Mouse (Mus musculus): ENCODE data around the gene Fetub. TPM values are rescaled to one million over a fixed set of nuclear protein-coding genes. Genes with fewer than 3 reads are reported as not detected.
A peak's percentile ranks its signal among the peaks of the same experiment; 100 is the strongest.

Fetub gene
- 10 to 100 TPM in 1 of 2 experiments, 1 to 10 TPM in 1; 2.5 to 50.7 TPM for total RNA-seq (2021)
- 32.6 and 53.1 TPM in 2 replicates for polyA plus RNA-seq (2012; rRNA removed)
- long read RNA-seq, partial matches to known transcripts, result 0 of 1 reads
- long read RNA-seq, other reads (novel, unspliced or antisense), result 0 of 1 reads

DNA sequence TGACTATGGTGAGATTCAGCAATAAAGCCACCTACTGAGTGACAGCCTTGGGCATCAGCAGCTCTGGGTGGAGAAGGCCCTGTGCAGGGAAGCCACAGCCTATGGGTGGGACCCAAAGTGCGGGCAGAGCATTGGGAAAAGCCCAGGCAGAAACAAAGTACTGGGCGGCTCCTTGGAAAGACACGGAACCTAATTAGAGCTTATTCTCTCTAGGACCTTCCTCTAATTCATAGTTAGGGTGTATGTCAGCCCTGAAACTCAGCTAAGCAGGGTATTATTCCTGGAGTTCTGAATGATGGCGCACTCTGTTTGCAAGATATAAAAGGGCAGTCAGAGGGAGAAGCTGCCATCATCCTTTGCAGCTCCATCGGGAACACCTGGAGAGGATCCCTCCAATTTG, at the start of gene Fetub:
Gene Fetub (plus strand): TSS at position 301 of the 400 bp plus-strand sequence.
- DNase-seq, result no peak

DNA sequence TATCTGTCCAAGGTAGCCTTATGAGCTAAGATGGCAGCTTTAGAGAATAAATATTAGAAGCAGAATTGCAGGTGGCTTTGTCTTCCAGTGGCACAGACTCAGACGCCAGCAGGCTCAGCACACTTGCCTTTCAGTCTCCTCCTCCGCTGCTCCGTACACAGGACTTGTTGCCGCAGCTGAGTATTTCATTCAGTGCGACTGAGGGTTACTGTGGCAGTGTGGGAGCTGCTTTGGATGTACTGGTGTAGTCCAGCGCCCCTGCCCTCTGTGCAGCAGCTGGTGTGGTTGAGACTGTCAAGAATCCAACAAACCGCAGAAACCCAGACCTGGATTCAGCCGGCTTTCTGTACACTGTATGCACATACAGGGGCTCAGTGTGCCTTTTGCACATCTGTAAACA, 45.7 kb upstream of the Fetub start:
- DNase-seq, result no peak

DNA sequence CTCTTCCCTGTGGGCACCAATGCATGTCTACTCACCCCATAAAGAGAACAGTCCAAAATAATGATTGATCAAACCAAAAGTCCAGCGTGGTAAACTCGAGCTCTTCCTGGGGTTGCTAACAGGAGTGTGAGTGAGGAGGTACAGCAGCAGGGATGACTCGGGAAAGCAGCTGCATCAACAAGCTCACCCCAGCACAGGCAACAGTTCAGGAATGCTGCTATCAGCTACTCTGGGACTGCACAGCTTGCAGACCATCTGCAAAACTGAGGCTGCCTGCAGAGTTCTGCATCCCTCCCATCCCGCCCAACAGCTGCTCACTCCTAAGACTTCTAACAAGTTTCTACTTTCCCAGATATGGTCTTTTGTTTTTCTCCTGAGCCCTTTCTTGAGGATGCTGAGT, 44.8 kb upstream of the Fetub start:
- DNase-seq, result no peak

DNA sequence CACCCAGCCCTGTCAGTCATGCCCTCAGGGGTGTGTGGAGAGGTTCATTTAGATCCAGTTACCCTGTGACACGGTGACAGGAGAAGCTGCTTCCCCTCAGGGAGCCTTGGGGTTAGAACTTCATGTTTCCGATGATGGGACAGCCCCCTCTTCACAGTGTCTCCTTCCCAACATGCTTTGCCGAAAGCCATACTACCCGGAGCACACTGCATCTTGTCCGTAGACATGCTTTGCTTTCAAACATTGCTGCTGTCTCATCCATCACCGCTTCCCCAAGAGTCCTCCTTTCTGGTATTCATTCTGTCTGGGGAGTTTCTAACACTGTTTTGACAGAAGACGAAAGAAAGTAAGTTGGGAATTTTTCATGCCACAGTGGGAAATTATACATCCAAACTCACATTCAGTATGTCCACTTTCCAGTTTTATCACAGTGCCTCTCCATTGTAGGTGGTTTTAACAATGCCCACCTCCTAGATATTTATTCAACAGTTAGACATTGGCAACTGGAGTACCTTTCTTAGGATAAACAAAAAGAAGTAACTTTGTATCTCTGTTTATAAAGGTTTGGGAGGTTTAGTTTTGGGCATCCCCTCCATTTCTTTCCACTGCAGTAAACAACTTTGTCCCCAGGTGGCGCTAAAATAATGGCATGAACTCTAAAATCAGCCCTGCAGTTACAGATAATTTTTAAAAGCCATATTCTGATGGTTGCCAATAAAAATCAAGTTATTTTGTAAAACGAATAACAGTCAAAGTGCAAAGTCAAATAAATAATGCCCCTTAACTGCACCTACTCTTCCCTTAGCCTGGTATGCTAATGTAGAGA, 41.7 kb upstream of the Fetub start:
- no peak for DNase-seq

DNA sequence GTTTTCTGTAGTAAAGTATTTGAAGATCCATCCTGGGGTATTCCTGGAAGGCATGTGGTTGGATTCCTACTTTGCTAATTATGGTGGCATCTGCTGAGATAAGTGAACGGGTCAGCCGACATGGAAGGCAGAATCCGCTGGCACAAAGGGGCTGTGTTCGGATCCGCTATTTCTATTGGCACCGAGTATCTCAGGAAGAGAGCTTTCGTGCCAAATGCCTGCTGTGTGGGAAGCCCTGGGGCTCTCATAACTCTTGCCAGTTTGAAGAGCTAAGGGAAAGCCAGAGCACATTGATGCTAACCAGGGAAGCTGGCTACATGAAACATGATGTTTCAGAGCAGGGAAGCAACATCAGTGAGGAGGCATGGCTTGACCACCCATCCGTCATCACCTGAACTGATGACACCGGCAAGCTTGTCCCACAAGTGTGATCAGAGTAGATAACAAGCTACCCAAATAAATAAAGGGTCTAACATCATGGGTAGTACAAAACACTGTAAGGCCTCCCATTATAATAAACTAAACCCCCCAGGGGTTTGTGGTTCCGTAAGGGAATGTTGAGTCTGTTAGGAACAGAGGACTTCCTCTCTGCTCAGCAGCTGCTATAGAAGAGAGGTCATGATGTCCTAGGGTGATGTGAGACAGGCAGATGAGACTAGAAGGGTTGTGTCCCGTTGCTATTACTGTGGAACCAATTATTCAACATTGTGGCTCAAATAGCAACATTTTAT, 40.3 kb upstream of the Fetub start:
- no peak for DNase-seq

DNA sequence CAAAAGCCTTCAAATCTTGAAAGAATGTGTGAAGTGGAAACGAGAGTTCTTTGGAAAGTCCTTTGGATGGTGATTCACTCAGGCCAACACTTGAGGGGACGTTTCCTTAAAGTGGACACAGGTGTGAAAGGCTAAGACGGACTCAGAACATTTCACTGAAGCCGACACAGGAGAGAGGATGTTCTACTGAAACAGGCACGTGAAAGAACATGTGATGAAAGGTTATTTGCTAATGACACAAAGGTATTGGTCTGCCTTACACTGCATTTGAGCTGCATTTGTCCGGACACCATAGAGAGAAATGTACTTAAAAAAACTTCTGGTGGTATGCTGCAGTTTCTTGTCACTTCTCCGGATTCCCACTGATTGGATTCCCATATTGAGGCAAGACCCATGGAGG, 39.4 kb upstream of the Fetub start:
- DNase-seq, result no peak

DNA sequence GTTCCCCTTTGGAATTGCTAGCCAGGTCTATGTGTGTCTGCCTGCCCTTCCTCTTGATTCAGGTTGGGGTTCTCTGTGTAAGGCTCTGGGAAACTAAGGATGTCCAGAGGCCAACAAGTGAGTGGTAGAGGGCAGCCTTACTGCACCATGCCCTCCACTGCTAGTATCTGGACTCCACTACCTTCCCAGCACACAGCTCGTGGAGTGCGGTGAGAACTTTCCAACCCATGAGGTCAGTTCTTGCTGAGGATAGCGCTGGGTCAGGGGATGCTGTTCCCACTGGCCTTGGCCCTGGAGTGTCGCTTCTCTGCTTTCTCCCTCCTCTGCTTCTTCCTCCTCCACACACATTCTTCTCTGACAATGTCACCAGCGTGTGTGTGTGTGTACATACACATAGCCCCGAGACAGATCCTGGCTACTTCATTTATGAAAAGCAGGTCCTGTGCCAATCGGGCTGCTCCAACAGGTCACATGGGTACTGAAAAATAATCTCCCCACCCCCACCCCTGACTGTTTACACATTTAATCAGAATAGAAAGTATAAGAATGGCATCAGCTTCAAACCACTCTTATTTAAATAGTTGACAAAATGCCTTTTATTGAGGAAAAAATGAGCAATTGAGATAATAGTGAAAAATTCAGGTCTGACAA, 38.1 kb upstream of the Fetub start:
- no peak for DNase-seq

DNA sequence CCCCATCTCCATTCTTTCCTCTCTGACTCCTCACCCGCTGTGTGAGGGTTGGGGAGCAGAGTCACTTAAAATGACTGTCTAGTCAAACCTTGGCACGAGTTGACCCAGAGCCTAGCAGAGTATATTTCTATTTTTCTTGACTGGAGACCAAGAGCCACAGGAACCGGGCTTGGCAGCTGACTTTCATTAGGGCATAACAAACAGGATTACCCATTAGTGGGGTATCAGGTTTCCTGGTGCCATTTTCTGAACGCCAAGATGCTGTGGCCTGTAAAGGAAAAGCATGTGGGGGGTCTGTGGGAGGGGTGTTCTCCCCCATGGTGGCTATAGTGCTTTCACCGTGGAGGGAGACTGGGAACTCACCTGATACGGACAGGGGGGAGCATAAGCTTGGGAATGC, 37.2 kb upstream of the Fetub start:
- no peak for DNase-seq

DNA sequence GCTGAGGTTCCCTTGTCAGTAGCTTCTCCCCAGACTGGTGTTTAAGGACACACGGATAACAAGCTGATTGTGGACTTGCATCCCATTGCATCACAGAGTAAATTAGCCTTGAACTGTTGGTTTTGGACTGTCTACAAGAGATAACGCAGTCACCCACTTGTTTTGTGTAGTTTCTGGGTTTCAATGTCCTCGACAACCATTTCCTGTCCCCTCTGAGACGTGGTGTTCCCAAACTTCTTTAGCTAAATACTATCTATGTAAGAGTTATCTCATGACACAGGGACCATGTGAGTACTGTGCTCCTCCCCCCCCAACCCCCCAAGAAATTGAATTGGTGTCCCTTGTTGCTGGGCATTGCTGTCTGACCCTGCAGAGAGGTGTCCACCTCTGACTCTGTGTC, 36.6 kb upstream of the Fetub start:
- peak; percentile 74 for DNase-seq

DNA sequence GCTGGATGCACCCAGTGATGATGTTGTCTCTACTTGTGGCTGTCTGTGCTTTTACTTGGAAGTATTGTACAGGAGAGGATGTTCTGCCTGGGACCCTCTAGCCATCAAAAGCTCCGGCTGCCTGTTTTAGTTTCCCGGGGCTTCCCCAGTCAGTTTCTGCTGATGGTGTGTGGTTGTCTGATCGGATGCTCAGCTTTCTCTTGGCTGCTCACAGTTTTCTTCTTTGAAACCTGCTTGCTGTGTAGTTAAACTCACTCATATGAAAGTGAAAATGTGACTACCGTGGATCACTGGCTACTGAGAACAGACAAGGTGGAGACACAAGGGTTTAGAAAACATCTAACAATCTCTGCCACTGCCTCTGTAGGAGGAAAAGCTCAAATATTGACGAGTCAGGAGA, 34.7 kb upstream of the Fetub start:
- DNase-seq, result no peak

DNA sequence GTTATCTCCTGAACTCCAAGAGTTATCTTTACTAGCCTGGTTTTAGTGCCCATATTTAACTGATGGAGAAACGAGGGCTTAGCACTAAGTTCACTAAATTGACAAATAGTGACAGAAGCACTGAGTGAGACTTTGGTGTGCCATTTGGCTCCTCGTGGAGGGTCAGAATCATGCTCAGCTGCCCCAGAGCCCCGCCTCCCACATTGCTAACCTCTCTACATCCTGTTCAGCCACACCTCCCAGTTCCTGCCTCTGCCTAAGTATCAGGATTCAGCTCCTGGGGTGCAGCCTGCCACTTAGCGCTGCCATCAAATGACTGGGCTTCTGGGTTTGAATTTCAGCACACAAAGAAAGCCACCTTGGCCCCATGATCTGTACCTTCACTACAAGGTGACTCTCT, 32.8 kb upstream of the Fetub start:
- DNase-seq, result no peak

DNA sequence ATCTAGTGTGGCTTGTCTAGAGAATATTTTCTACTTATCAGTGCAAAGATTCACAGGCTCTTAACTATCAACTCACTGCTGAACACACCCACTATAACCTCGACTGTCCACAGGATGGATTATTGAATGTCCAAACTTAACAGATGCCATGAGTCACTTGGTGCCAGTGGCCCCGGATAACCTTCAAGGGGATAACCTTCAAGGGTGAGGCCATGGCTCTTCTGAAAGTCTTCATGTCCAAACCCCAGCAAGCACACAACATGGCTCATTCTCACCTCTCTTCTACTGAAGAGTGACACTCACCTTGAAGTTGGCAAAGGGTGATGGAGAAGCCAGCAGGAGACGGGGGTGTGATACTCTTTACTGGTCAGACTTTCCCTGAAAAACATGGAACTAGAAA, 31.4 kb upstream of the Fetub start:
- DNase-seq, result peak; percentile 77

DNA sequence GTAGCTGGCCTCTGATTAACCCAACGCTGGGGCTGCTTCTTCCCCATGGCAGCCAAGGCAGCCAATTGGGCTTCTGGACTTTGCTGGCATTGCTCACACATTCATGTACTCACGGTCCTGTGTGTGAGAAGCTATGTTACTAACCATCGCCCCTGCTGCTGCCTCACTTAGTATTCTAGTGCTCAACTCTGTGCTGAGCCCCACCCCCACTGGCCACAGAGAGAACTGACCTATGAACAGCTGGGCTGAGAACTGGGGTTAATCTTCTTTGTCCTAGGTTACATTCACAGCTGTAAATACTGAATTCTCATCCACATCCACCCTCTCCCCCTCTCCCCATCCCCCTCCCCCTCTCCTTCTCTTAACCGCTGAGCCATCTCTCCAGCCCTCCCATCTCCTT, 29.3 kb upstream of the Fetub start:
- no peak for DNase-seq

DNA sequence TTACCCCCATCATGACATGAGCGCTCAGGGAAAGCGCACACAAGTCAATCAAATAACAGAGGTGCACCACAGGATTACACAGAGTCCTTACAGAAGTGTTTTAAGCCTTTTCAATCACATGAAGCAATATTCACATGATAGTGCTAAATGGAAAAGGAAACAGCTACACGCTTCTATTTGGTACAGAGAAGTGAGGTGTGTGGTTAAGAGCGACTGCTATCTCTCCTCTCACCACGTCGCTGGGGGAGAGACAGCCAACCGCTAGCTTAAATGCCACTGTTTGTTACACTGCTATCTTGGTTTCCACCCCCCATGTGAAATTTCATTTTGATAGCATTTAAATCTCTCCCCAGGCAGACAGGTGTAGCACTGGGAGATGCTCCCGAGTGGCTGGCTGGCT, 28.4 kb upstream of the Fetub start:
- no peak for DNase-seq

DNA sequence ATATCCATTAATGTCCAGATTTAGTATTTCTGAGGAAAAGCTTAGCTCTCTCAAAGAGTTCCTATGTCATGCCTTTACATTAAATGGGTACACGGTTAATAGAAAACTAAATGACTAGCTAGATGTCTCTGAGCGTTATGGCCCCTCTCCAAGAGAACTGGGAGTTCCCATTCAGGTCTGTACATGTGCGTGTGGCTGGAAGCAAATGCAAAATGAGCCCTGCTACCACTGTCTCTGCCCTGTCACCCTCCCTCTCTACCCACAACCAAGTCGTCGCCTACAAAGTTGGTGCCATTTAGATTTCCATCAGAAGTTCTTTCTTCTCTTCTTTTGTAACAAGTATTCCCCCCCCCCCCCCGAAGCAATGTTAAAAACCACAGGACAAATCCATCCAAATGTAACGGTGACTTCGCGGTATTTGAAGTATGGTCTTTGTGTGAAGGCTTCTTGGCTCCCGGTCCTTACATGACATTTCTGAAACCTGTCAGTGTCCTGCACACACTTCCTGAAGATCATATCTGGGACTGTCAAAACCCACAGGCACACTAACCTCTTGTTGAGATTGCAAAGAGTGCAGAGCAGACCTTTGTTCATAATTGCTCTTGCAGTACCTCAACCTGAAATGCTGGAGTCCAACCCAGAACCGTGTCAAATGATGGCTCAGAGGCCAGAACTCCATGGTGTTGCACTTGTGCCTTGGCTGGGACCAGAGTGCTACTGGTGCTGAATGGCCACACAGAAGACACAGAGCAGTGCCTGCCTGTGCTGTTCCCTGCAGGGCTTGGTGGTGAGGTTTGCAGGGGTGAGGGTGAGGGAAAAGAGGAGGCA, 27.2 kb upstream of the Fetub start, which contains the start of gene Ahsg:
Gene Ahsg (plus strand): TSS at position 595 of the 828 bp plus-strand sequence.
- no peak for DNase-seq

DNA sequence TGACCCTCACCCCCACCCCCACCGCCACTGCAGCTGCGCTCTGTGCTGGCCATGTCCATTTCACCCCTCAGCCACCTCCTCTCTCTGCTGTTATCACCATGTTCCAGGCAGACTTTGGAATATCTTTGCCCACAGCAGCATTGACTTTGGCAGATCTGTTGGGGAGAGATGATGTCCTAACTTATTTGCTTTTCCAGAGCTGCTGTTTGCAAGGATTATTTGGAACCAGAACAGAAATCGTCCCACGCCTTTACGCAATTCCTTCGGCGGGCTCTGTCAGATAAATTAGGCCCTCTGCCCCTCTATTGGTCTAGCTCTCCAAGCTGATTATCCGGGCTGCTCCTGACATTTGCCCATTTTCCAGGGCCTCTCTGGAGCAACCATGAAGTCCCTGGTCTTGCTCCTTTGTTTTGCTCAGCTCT, 26.4 kb upstream of the Fetub start:
- no peak for DNase-seq

DNA sequence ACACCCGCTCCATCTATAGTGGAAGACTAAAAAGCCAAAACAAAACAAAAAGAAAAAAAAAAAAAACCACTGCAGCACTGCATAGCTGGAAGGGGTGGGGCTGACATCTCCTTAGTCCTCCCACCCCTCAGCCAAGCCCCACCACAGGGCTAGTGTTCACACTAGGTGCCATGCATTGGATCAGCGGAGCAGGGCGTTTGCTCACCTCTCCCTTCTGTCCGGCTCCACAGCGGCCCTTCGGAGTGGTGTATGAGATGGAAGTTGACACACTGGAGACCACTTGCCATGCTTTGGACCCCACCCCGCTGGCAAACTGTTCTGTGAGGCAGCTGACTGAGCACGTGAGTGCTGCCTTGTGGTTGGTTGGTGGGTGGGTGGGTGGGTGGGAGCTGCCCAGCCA, 24.0 kb upstream of the Fetub start:
- no peak for DNase-seq

DNA sequence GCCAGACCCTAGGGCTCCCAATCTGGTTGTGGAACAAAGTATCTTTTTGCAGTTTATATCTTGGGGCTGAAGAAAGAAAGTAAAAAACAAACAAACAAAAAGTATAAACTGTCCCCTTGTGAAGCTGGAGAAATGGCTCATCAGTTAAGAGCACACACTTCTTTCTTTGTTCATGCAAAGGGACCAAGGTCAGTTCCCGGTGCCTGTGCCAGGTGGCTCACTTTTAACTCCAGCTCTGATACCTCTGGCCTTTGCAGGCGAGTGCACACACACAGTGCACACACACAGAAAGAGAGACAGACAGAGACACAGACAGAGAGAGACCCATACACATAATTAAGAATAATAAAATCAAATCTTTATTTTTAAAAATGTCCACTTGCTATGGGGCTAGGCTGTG, 21.5 kb upstream of the Fetub start:
- peak; percentile 78 for DNase-seq

DNA sequence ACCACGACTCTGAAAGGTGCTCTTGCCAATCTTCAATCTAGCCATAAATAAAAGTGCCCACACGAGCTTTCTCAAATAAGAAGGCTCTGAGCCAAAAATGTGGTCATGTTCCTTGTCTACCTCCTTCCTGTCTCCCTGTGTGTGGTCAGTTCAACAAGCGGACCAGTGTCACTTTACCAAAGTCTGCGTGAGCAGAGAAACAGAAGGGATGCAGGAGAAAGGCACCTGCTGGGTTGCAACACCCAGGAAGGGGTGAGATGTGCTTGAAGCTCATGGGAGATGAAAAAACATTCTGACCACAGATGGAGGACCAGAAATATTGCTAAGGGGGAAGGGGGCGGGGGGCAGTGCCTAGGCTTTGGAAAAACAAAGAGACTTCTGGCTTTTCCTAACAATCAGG, 18.8 kb upstream of the Fetub start:
- no peak for DNase-seq

DNA sequence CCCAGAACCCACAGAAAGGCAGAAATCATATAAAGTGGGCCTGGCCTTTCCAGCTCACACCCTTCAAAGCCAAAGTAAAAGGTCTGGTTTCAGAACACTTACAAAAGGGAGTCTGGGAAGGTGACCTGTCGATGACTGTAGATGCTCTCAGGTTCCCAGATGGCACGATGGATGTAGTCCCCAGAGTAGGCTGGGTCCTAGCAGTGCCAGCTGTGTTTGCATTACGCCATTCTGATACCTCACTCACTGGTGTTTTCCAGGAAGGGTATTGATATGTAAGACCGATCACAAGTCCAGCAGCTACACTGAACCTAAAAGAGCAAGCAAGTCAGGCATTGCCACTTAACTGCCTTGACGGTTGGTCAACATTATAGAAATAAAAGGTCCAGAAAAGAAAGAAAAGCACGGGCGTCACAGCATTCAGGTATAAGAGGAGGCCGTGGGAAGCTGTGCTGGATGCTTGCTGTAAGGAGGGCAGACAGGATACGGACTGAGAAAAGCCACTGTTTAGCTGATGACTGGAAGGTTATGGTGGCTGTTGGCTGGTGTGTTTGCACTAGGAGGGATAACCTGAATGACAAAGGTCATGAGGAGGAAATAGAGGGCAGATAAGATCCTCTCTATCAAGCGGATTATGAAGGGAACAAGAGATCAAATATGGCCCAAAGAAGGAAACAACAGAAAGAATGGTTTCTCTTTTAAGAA, 18.1 kb upstream of the Fetub start:
- no peak for DNase-seq

DNA sequence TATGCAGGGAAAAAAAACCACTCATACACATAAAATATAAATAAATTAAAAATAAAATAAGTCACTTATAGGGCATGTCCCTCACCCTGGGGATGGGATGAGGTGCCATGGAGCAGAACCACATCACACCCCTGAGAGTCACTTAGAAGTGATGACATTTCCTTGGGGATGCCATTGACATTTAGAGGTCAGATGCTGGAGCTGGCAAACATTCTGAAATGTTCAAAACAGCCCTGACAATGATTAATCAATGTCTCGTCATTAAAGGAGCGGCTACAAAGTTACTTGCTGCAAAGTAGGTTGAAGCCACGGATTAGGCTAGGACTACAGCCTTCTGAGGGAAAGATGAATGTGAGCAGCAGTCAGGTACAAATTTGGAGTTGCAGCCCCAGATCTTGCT, 16.8 kb upstream of the Fetub start:
- peak; percentile 65 for DNase-seq

All from adrenal gland, adult 2 months (tissue).